Mouse (Mus musculus): Measurements from ENCODE around the gene Mpped1. TPM values are rescaled to one million over a fixed set of nuclear protein-coding genes. Genes with fewer than 3 reads are reported as not detected.

Gene Mpped1
- polyA plus RNA-seq, 1 experiment, result not detected

DNA sequence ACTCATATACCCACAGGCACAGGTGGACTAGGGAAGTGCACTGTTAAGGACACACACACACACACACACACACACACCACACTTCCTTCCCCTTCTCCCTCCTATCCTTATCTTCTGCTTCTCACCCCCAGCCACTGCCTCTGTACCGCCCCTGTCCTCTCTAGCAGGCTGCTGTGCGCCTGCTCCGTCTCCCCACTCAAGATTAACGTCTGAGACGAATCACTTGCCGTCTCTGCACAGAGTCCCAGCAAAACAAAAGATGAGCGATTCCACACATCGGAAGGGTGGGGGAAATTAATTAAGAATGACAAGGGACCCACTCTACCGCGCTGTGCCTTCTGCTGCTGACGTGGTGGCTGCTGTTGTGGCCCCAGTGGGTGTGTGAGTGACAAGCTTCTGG is 66.5 kb downstream of the Mpped1 start:
- no peak for TF ChIP-seq GATA1 (IDR thresholded peaks at IDR 0.05; ENCODE audit: low read length)

GRCm38 (mm10) chr15:83846592-83846991 is 67.3 kb downstream of the Mpped1 start:
- TF ChIP-seq GATA1 (IDR thresholded peaks at IDR 0.05; ENCODE audit: low read length), result no peak

DNA sequence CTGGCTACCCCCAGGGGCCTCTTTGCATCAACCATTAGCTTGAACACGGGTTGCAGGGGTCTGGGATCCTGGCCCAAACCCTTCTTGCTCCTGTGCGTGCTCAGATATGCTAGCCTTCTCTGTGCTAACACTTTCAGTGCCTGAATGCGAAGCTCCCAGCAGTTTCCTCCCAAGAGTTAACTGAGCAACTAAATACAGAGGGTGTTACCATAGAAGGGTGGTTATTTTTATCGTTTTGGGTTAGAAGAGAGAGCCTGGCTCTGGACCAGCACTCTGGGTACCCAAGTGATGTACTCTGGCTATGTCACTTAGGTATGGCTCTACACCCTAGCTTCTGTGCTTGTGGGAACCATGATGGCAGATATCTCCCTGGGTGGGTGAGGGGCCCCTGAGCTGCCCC is 68.2 kb downstream of the Mpped1 start:
- TF ChIP-seq GATA1 (IDR thresholded peaks at IDR 0.05; ENCODE audit: low read length), result no peak

- TF ChIP-seq GATA1 (IDR thresholded peaks at IDR 0.05; ENCODE audit: low read length), result no peak
These were observed 68.9 kb downstream of the Mpped1 start for GRCm38 (mm10) chr15:83848193-83848592.

DNA sequence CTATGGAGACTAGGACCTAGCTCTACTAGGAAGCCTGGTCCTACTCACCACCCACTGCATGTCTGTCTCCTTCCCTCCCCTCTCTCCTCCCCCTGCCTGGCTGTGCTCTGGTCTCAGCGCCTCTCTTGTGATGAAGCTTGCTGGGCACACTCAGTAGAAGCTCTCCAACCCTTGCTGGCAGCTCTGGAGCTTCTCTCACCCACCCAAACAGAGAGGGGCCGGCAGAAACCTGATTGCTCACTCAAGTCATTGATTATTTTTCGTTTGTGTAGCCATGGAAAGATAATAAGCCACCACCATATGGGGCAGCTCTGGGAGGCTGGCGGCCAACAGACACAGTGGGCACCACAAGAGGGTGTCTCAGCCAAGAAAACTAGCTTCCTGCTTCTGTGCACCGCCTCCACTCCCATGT is 74.1 kb downstream of the Mpped1 start:
- TF ChIP-seq GATA1 (IDR thresholded peaks at IDR 0.05; ENCODE audit: low read length), result no peak

DNA sequence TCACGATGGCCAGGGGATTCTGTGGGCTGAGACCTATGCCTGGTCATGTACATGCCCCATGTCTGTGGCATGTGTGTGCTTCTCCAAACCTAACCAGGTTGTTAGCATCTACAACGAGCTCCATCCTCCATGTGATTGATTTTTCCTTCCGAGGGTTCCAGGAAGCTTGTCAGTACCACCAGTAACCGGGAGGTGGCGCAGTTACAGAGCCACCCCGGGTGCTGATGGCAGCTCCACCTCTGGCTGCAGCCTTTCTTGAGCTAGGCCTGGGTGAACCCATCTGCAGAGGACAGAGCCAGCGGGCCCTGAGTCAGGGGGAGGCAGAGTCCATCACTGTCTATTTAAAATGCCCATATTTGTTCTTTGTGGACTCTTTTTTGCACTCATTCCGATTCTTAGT is 77.9 kb downstream of the Mpped1 start:
- TF ChIP-seq GATA1 (IDR thresholded peaks at IDR 0.05; ENCODE audit: low read length), result no peak

DNA sequence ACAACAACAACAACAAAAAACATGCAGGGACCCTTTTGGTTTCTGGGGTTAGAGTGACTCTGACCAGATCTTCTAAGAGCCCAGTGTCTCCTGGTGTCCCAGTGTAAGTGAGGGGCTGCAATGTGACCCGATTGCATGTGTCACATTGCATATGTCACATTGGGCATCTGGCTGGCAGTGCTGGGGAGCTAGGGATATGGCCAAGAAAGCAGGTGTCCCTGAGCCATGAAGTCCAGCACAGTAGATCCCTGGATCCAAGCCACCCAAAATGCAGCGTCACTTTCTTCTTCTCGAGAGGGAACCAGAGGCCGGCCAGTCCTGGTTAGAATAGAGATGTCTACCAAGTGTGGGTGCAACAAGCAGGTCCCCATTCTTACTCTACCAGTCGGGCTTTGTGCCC is 86.4 kb downstream of the Mpped1 start:
- TF ChIP-seq GATA1 (IDR thresholded peaks at IDR 0.05; ENCODE audit: low read length), result no peak

DNA sequence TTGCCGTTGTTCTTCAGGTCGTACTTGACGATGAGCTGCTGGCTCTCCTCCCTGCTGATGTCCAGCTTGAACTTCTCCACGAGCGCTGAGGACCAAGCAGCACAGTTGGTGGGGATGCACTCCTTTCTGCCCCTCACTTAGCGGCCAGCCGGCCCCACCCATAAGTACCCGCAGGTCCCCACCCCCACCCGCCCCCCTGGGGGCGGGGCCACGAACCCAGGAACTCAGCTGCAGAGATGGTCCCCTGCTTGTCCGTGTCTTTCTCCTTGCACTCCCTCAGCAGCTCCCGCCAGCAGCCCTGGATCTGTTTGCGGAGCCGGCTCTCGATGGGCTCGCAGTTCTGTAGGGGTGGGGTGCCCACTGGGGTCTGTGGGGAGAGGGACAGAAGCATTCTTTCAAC is 91.7 kb downstream of the Mpped1 start:
- no peak for TF ChIP-seq GATA1 (IDR thresholded peaks at IDR 0.05; ENCODE audit: low read length)

DNA sequence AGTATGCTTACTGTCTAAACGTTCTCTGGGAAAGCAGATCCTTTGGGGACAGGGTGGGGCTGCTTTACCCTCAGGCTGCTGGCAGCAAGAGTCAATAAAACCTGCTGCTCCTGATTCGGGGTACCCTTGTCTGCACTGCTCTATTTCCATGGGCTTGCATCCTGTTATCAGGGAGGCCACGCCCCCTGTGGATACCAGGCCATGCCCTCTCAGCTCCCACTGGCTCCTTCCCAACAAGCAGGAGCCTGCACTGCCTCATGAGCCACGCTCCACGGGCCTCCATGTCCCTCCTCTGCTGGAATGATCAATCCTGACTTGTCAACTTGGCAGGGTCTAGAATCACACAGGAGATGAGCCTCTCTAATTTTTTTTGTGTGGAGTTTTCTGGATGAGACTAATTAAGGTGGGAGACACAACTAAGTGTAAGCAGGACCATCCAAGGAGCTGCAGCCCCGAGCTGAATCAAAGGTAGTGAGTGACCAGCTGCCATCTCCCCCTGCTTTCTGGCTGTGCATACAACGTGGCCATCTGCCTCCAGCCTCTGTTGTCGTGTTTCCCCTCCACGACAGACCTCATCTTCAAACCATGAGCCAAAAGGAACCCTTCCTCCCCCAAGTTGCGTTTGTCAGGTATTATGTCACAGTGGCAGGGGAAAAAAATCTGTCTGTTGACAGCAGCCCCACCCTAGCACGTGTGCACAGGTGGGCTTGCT is 98.0 kb downstream of the Mpped1 start:
- no peak for TF ChIP-seq GATA1 (IDR thresholded peaks at IDR 0.05; ENCODE audit: low read length)

GRCm38 (mm10) chr15:83877898-83878297 is 98.6 kb downstream of the Mpped1 start:
- no peak for TF ChIP-seq GATA1 (IDR thresholded peaks at IDR 0.05; ENCODE audit: low read length)

- no peak for TF ChIP-seq GATA1 (IDR thresholded peaks at IDR 0.05; ENCODE audit: low read length)
These were observed 100.6 kb downstream of the Mpped1 start for GRCm38 (mm10) chr15:83879845-83880244.

DNA sequence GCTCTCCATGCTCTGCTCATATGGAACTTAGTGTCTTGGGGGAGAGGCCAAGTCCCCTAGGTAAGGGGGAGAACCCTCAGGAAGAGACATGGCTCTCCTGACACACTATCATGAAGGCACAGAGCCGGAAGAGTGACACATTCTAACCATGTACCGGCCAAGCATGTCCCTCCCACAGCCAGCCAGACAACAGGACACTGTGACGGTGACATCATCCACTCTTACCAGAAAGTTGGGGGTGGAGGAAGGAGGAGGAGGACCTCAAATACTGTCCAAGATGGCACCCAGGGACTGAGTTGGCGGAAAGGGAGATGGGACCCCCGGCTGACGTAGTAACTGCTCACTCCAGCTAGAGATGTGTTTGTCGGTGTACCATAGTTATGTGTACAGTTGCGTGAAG is 104.6 kb downstream of the Mpped1 start:
- no peak for TF ChIP-seq GATA1 (IDR thresholded peaks at IDR 0.05; ENCODE audit: low read length)

DNA sequence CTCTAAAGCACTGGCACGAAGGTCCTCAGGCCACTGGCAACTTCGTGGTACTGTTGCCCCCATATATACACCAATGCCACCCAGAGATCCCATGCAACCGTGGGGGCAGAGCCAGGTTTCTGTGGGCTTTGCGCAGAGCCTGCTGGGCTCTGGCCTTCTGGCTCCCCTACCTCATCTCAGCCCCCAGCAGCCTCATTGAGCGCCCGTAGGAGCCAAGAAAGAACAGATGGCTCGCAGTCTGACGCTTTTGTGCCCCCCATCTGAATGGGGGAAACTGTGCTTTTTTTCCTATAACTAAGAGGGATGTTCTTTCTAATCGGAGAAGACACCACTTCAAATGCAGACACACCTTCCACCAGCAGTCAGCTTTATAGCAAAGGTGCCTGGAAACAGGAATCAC is 105.0 kb downstream of the Mpped1 start:
- TF ChIP-seq GATA1 (IDR thresholded peaks at IDR 0.05; ENCODE audit: low read length), result no peak

DNA sequence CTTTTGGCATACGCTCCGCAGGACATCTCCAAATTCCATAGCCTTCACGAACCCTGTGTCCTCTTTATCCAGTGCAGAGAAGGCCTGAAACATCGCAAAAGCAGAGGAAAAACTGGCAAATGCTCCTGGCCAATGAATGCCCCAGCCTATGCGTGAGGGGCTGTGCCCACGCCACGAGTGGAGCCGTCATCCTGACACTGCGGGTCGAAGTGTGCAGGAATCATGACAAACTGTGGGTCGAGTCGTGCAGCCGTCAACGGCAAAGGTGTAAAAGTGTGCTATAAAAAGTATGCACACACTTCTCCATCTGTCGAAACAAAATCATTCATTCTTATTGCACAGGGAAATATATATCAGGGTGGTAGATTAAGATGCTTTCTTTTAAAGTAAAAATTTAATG is 113.6 kb downstream of the Mpped1 start:
- no peak for TF ChIP-seq GATA1 (IDR thresholded peaks at IDR 0.05; ENCODE audit: low read length)

GRCm38 (mm10) chr15:83894261-83894660 is 115.0 kb downstream of the Mpped1 start:
- no peak for TF ChIP-seq GATA1 (IDR thresholded peaks at IDR 0.05; ENCODE audit: low read length)

- no peak for TF ChIP-seq GATA1 (IDR thresholded peaks at IDR 0.05; ENCODE audit: low read length)
These were observed 116.7 kb downstream of the Mpped1 start for GRCm38 (mm10) chr15:83896011-83896410.

DNA sequence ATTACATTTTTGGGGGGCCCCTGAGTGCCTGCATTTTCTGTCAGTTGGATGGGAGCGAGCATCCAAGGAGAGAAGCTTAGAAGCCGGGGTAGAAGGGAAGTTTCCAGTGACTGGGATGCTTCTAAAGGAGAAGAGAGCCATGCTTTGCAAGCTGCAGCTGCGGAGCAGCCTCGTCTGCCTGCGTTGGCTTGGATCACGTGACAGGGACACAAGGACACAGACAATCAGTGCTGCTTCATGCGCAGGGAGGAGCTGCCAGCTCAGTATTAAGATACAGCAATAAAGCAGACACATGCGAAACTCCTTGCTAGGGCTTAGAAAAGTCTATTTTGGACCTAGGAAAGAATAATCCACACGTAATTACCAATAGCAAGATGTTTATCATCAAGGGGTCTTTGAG is 118.0 kb downstream of the Mpped1 start:
- TF ChIP-seq GATA1 (IDR thresholded peaks at IDR 0.05; ENCODE audit: low read length), result no peak

DNA sequence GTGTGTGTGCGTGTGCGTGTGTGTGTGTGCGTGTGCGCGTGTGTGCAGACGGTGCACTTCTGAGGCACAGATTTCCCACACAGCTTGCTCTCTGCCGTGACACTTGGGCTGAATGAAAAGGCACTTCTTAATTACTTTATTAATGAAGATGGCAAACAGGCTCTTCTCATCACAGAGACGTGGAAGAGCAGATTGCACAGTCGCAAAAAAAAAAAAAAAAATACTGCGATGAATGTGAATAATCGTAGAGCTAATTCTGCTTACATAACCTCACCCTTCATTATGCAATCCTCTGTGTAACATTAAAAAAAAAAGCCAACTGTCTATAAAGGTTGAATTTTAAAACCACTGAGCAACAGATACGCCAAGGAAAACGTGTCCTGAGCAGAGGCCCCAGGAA is 127.2 kb downstream of the Mpped1 start:
- no peak for TF ChIP-seq GATA1 (IDR thresholded peaks at IDR 0.05; ENCODE audit: low read length)

Other genes with a start within 250 kb of the Mpped1 start
- gene Tspo, start 215.9 kb upstream of the Mpped1 start, polyA plus RNA-seq (2012), result 74.6 and 98.5 TPM in 2 replicates
- gene Mcat, start 215.7 kb upstream of the Mpped1 start, polyA plus RNA-seq (2012), result 26.8 and 30.3 TPM in 2 replicates
- 141 and 211 TPM in 2 replicates for gene Ttll12, start 184.3 kb upstream of the Mpped1 start, polyA plus RNA-seq (2012)
- not detected in 2 replicates for gene Scube1, start 54.4 kb upstream of the Mpped1 start, polyA plus RNA-seq (2012)

All from G1E-ER4 (cell line).